Mouse (Mus musculus) cerebellum, adult 2 months (tissue): ENCODE results near the gene 1700020N15Rik. TPM values are rescaled to one million over a fixed set of nuclear protein-coding genes. Genes with fewer than 3 reads are reported as not detected.
"Not testable (repeated sequence)": the region's sequence is repeated elsewhere in the genome, so short reads cannot be mapped to it uniquely, and the experiment has no call there.

Experiments used
- DNase-seq, 2 experiments: peaks; one replicate each; pipeline ENCODE4 v3.0.0; 2021
- H3K27ac ChIP-seq: fragments of 200-500 bp; 2 replicates; pipeline ENCODE4 v1.5.1; 2012; ENCODE audit warnings: low read length, control low read depth, inconsistent platforms; ENCODE audit not compliant: insufficient read depth
- H3K27me3 ChIP-seq: fragments of 200-500 bp; 2 replicates; pipeline ENCODE4 v1.6.1; 2012; ENCODE audit warnings: inconsistent platforms, mild to moderate bottlenecking, low read length, moderate library complexity; ENCODE audit not compliant: control insufficient read depth, insufficient read depth
- H3K4me1 ChIP-seq: fragments of 200-500 bp; 2 replicates; pipeline ENCODE4 v1.6.1; 2011; ENCODE audit warnings: low read length; ENCODE audit not compliant: control insufficient read depth, insufficient read depth
- H3K4me3 ChIP-seq: fragments of 200-500 bp; replicated peaks from 2 replicates; pipeline ENCODE3; 2011; ENCODE audit warnings: mild to moderate bottlenecking, low read depth, low read length, control low read depth; ENCODE audit not compliant: insufficient read depth
- CTCF ChIP-seq: fragments of 200-500 bp; IDR thresholded peaks from 2 replicates; pipeline ENCODE4 v1.5.1; 2011; ENCODE audit warnings: low read depth, mild to moderate bottlenecking, control low read depth, low read length, moderate library complexity, borderline replicate concordance; ENCODE audit not compliant: insufficient read depth
- POLR2A ChIP-seq: fragments of 200-500 bp; IDR thresholded peaks from 2 replicates; pipeline ENCODE4 v1.6.1; 2011; ENCODE audit warnings: low read length, control low read depth, borderline replicate concordance; ENCODE audit not compliant: insufficient read depth
- WGBS: fragments of 180-500 bp; shearing (Covaris S2); methylation state at CpG from one replicate; pipeline ENCODE4 v1.1.7; 2018; 5-methylcytosine and 5-hydroxymethylcytosine counted together
- polyA plus RNA-seq: library from polyadenylated mRNA; depleted of rRNA; stranded (reverse); fragments of >200 nt; gene quantifications from 2 replicates; pipeline ENCODE4 v1.2.3, GENCODE M21; 2012; rRNA removed

Gene 1700020N15Rik
- polyA plus RNA-seq, result not detected in 2 replicates

GRCm38 (mm10) chrX:69945000-69945399, at the start of gene 1700020N15Rik:
1700020N15Rik (plus strand) TSS chrX:69945300.
- not testable (repeated sequence) for H3K27me3 ChIP-seq, H3K4me3 ChIP-seq, H3K4me1 ChIP-seq, H3K27ac ChIP-seq, DNase-seq
- 61% methylated on average over 5 of the region's 5 CpGs for WGBS

GRCm38 (mm10) chrX:69976790-69977579, 31.9 kb downstream of the 1700020N15Rik start:
- no peak overlapping the region for H3K4me3 ChIP-seq
- no peaks in the 10 kb centered on the region for H3K4me1 ChIP-seq
- no peak overlapping the region for H3K27ac ChIP-seq
- 68% methylated on average over 2 of the region's 2 CpGs for WGBS
- no peaks in the 10 kb centered on the region for H3K27me3 ChIP-seq
- DNase-seq, result no peak
- no peak for TF ChIP-seq POLR2A
- no peak for TF ChIP-seq CTCF
